Comparison of ENCODE assay signal across 13 mouse cellular contexts in genomic region chr17:28287578-28287977, GRCm38 (mm10). TPM values are rescaled to one million over a fixed set of nuclear protein-coding genes. Genes with fewer than 3 reads are reported as not detected.
DNase-seq lines count a peak whose midpoint lies in the region; ATAC-seq and TF ChIP-seq lines count a peak whose summit lies in the region.
"Had no signal": no experiment of that assay in that cellular context is flagged by ENCODE, and none has a peak within 500 bp of the region (broad histone marks: within the 10 kb centered on the region; RNA-seq: fewer than 3 reads in every experiment).

No protein-coding gene starts in this region.

- H3K4me2 ChIP-seq in heart, embryonic 12.5 days = no peak overlapping the region
- no peak overlapping the region for H3K4me2 ChIP-seq in lung, embryonic 16.5 days (ENCODE audit: low read depth, low read length)
- no peak overlapping the region for H3K4me2 ChIP-seq in midbrain, embryonic 15.5 days
- H3K4me2 ChIP-seq: embryonic facial prominence, embryonic 15.5 days; heart, embryonic 11.5 days; limb, embryonic 12.5 days had no signal

- DNase-seq in heart, adult 8-10 months (ENCODE audit: low spot score) = no peak
- no peak for DNase-seq in lung, adult 18-20 months
- peak; percentile 66 for DNase-seq in kidney, postnatal 14 days
- no peak for DNase-seq in thymus, postnatal 36 days
- DNase-seq: cerebellum, adult 8-10 months had no signal

- peaks cover 6% of the 10 kb centered on the region for H3K9me3 ChIP-seq in heart, embryonic 12.5 days (replicated peaks)
- no peaks in the 10 kb centered on the region for H3K9me3 ChIP-seq in lung, embryonic 16.5 days (ENCODE audit: control insufficient read depth, low read length)
- H3K9me3 ChIP-seq in midbrain, embryonic 15.5 days = no peaks in the 10 kb centered on the region
- H3K9me3 ChIP-seq: embryonic facial prominence, embryonic 15.5 days had no signal

- ATAC-seq in heart, embryonic 12.5 days (ENCODE audit: insufficient number of reproducible peaks, low FRiP score) = 0 out of 2 replicates have a peak, but pooled peaks have one; percentile 23
- ATAC-seq in lung, embryonic 16.5 days (ENCODE audit: low read depth) = peak; percentile 23; the same call in 1 of the 2 replicates
- ATAC-seq in midbrain, embryonic 15.5 days (replicated peaks) = no peak
- ATAC-seq: midbrain, embryonic 16.5 days had no signal

- TF ChIP-seq CTCF in small intestine, adult 2 months (IDR thresholded peaks at IDR 0.05; ENCODE audit: extremely low read depth, insufficient read length, insufficient replicate concordance, low read depth, low read length) = no peak

- TF ChIP-seq POLR2A in small intestine, adult 2 months (IDR thresholded peaks at IDR 0.05; ENCODE audit: low read depth, low read length) = no peak

- WGBS in heart, embryonic 12.5 days = 38% methylated on average over 8 of the region's 8 CpGs
- WGBS in lung, embryonic 16.5 days = 30% methylated on average over 8 of the region's 8 CpGs
- WGBS in small intestine, adult 2 months = 12% methylated on average over 8 of the region's 8 CpGs
- 68% methylated on average over 8 of the region's 8 CpGs for WGBS in midbrain, embryonic 15.5 days

- no peaks in the 10 kb centered on the region for H3K27me3 ChIP-seq in heart, embryonic 12.5 days (replicated peaks)
- H3K27me3 ChIP-seq in lung, embryonic 16.5 days (ENCODE audit: control insufficient read depth, insufficient read depth, low read depth, low read length) = no peaks in the 10 kb centered on the region
- no peaks in the 10 kb centered on the region for H3K27me3 ChIP-seq in small intestine, adult 2 months (ENCODE audit: control insufficient read depth, insufficient read depth, low read length)
- H3K27me3 ChIP-seq in midbrain, embryonic 15.5 days (replicated peaks) = no peaks in the 10 kb centered on the region
- H3K27me3 ChIP-seq: embryonic facial prominence, embryonic 15.5 days; limb, embryonic 12.5 days had no signal

- H3K4me3 ChIP-seq in heart, embryonic 12.5 days = no peak overlapping the region
- no peak overlapping the region for H3K4me3 ChIP-seq in lung, embryonic 16.5 days (ENCODE audit: low read length)
- no peak overlapping the region for H3K4me3 ChIP-seq in small intestine, adult 2 months (ENCODE audit: low read depth, low read length)
- no peak overlapping the region for H3K4me3 ChIP-seq in midbrain, embryonic 15.5 days
- H3K4me3 ChIP-seq: embryonic facial prominence, embryonic 15.5 days; limb, embryonic 12.5 days had no signal

- no peak overlapping the region; the same call in 1 of the 2 replicates for H3K27ac ChIP-seq in heart, embryonic 12.5 days (ENCODE audit: poor library complexity, severe bottlenecking)
- H3K27ac ChIP-seq in lung, embryonic 16.5 days (ENCODE audit: low read length) = no peak overlapping the region
- peak overlapping the region; percentile 94 for H3K27ac ChIP-seq in small intestine, adult 2 months (ENCODE audit: insufficient read depth, low read depth, low read length)
- no peak overlapping the region for H3K27ac ChIP-seq in midbrain, embryonic 15.5 days
- H3K27ac ChIP-seq: embryonic facial prominence, embryonic 15.5 days; limb, embryonic 12.5 days had no signal

- H3K9ac ChIP-seq in heart, embryonic 12.5 days = no peak overlapping the region
- H3K9ac ChIP-seq in lung, embryonic 16.5 days (ENCODE audit: low read length) = no peak overlapping the region
- no peak overlapping the region for H3K9ac ChIP-seq in midbrain, embryonic 15.5 days
- H3K9ac ChIP-seq: embryonic facial prominence, embryonic 15.5 days; limb, embryonic 12.5 days had no signal

- H3K36me3 ChIP-seq in heart, embryonic 12.5 days = peaks cover 12% of the 10 kb centered on the region
- H3K36me3 ChIP-seq in lung, embryonic 16.5 days (ENCODE audit: control insufficient read depth, insufficient read depth, low read length) = 0 out of 2 replicates have a peak, but pooled peaks cover 4% of the 10 kb centered on the region
- peaks cover 31% of the 10 kb centered on the region for H3K36me3 ChIP-seq in small intestine, adult 2 months (ENCODE audit: control insufficient read depth, insufficient read depth, low read length)
- no peaks in the 10 kb centered on the region for H3K36me3 ChIP-seq in midbrain, embryonic 15.5 days (replicated peaks)

- peaks cover 31% of the 10 kb centered on the region for H3K4me1 ChIP-seq in heart, embryonic 12.5 days (replicated peaks)
- H3K4me1 ChIP-seq in lung, embryonic 16.5 days (replicated peaks; ENCODE audit: control insufficient read depth, insufficient read depth, low read length) = peaks cover 14% of the 10 kb centered on the region
- peaks cover 58% of the 10 kb centered on the region for H3K4me1 ChIP-seq in small intestine, adult 2 months (ENCODE audit: control insufficient read depth, insufficient read depth, insufficient read length, low read length)
- 0 out of 2 replicates have a peak, but pooled peaks cover 4% of the 10 kb centered on the region for H3K4me1 ChIP-seq in midbrain, embryonic 15.5 days

RNA-seq across cellular contexts. Expression of gene Fance, which starts 25.7 kb away (rescaled TPM):
- polyA plus RNA-seq in heart, embryonic 12.5 days (2016; fragmentation: Nextera tagmentation; extraction: Ambion mirVana) = 21.8 and 23.0 TPM in 2 replicates
- total RNA-seq in heart, adult 8-10 months (2022) = 10 to 100 TPM in 3 of 4 experiments, 1 to 10 TPM in 1; 9.2 to 15.2 (median 12.3) TPM
- polyA plus RNA-seq in lung, embryonic 16.5 days (2015; fragmentation: Nextera tagmentation; extraction: Ambion mirVana) = 22.1 and 32.4 TPM in 2 replicates
- polyA plus RNA-seq in small intestine, adult 2 months (2012; rRNA removed) = 13.3 and 16.6 TPM in 2 replicates
- polyA plus RNA-seq in midbrain, embryonic 15.5 days (2015; fragmentation: Nextera tagmentation; extraction: Ambion mirVana) = 27.8 and 28.5 TPM in 2 replicates

RNA-seq across cellular contexts. Expression of gene Rpl10a, which starts 40.7 kb away (rescaled TPM):
- 301 and 344 TPM in 2 replicates for polyA plus RNA-seq in heart, embryonic 12.5 days (2016; fragmentation: Nextera tagmentation; extraction: Ambion mirVana)
- total RNA-seq in heart, adult 8-10 months (2022) = 100 to 1,000 TPM; 377 to 423 (median 382) TPM
- polyA plus RNA-seq in lung, embryonic 16.5 days (2015; fragmentation: Nextera tagmentation; extraction: Ambion mirVana) = 615 and 635 TPM in 2 replicates
- polyA plus RNA-seq in small intestine, adult 2 months (2012; rRNA removed) = 1,432 and 2,365 TPM in 2 replicates
- 307 and 313 TPM in 2 replicates for polyA plus RNA-seq in midbrain, embryonic 15.5 days (2015; fragmentation: Nextera tagmentation; extraction: Ambion mirVana)

RNA-seq across cellular contexts. Expression of gene Ppard, which starts 55.1 kb away (rescaled TPM):
- 1.1 and 1.4 TPM in 2 replicates for polyA plus RNA-seq in heart, embryonic 12.5 days (2016; fragmentation: Nextera tagmentation; extraction: Ambion mirVana)
- 10 to 100 TPM; 32.4 to 33.8 (median 33.1) TPM for total RNA-seq in heart, adult 8-10 months (2022)
- 2.7 TPM in 2 replicates for polyA plus RNA-seq in lung, embryonic 16.5 days (2015; fragmentation: Nextera tagmentation; extraction: Ambion mirVana)
- 118 and 203 TPM in 2 replicates for polyA plus RNA-seq in small intestine, adult 2 months (2012; rRNA removed)
- 1.8 TPM in 2 replicates for polyA plus RNA-seq in midbrain, embryonic 15.5 days (2015; fragmentation: Nextera tagmentation; extraction: Ambion mirVana)

Comparison
In these comparisons a context has a peak if more than half of its experiments do, and no peak if none do; other contexts are left out.
1. RNA of gene Ppard, which starts 55.1 kb away (polyA plus RNA-seq): 118 to 203 TPM in small intestine, adult 2 months; 2.7 TPM in lung, embryonic 16.5 days, 1.8 TPM in midbrain, embryonic 15.5 days and 1.1 to 1.4 TPM in heart, embryonic 12.5 days; every median in the first group is over 10 times any median in the second.